Comparison of ENCODE assay signal across 7 mouse cellular contexts in the genomic region with DNA sequence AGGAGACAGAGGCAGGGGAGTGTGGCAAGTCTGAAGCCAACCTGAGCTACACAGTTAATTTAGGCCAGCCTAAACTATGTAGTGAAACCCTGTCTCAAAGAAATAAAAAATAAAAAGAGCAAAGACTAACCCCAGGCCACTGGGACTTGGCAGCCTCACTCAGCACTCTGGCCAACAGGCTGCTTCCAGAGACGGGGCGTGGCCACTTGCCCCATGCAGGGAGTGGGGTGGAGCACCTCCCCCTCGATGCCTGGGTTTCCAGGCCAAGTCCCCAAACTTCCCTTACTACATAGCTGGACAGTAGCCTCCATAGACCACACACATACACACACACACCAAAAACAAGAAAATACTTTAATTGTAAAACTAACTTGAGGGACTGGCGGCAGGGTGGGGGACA. TPM values are rescaled to one million over a fixed set of nuclear protein-coding genes. Genes with fewer than 3 reads are reported as not detected.
DNase-seq lines count a peak whose midpoint lies in the region; ATAC-seq lines count a peak whose summit lies in the region.

No protein-coding gene starts in this region.

- H3K27me3 ChIP-seq in neural tube, embryonic 13.5 days: no peaks in the 10 kb centered on the region
- H3K27me3 ChIP-seq in neural tube, embryonic 15.5 days (replicated peaks): no peaks in the 10 kb centered on the region

- H3K9ac ChIP-seq in neural tube, embryonic 13.5 days: 0 out of 2 replicates have a peak overlapping the region, but pooled peaks have one; percentile 26
- no peak overlapping the region for H3K9ac ChIP-seq in neural tube, embryonic 15.5 days (replicated peaks)

- 59% methylated on average over 4 of the region's 4 CpGs for WGBS in neural tube, embryonic 13.5 days
- WGBS in neural tube, embryonic 15.5 days: 58% methylated on average over 4 of the region's 4 CpGs

- no peak for ATAC-seq in neural tube, embryonic 13.5 days (ENCODE audit: low read depth)
- ATAC-seq in neural tube, embryonic 15.5 days (ENCODE audit: low FRiP score): no peak

- H3K36me3 ChIP-seq in neural tube, embryonic 13.5 days: peaks cover 46% of the 10 kb centered on the region
- H3K36me3 ChIP-seq in neural tube, embryonic 15.5 days: peaks cover 24% of the 10 kb centered on the region

- no peak overlapping the region for H3K27ac ChIP-seq in neural tube, embryonic 13.5 days (replicated peaks)
- no peak overlapping the region for H3K27ac ChIP-seq in neural tube, embryonic 15.5 days (replicated peaks)

- H3K4me2 ChIP-seq in neural tube, embryonic 13.5 days: no peak overlapping the region
- no peak overlapping the region for H3K4me2 ChIP-seq in neural tube, embryonic 15.5 days

- DNase-seq in gastrocnemius, adult 18-20 months (ENCODE audit: low spot score): peak; percentile 70
- DNase-seq in kidney, adult 8-10 months: peak; percentile 78 to 80
- peak; percentile 59 for DNase-seq in skeletal muscle tissue, adult 2 months (ENCODE audit: low read depth, low spot score)
- no peak for DNase-seq in embryo, embryonic 10.5 days (ENCODE audit: low spot score)
- no peak for DNase-seq in frontal cortex, adult 2 months (ENCODE audit: extremely low spot score in 1 of 2, low spot score in 1 of 2)

- 0 out of 2 replicates have a peak, but pooled peaks cover 7% of the 10 kb centered on the region for H3K4me1 ChIP-seq in neural tube, embryonic 13.5 days (replicated peaks)
- H3K4me1 ChIP-seq in neural tube, embryonic 15.5 days: 0 out of 2 replicates have a peak, but pooled peaks cover 3% of the 10 kb centered on the region

- no peaks in the 10 kb centered on the region for H3K9me3 ChIP-seq in neural tube, embryonic 13.5 days
- no peaks in the 10 kb centered on the region for H3K9me3 ChIP-seq in neural tube, embryonic 15.5 days (replicated peaks)

- no peak overlapping the region for H3K4me3 ChIP-seq in neural tube, embryonic 13.5 days
- no peak overlapping the region for H3K4me3 ChIP-seq in neural tube, embryonic 15.5 days (replicated peaks)

RNA-seq across cellular contexts. Expression of a gene that starts 11.4 kb away (rescaled TPM):
- polyA plus RNA-seq in neural tube, embryonic 13.5 days (2015; fragmentation: Nextera tagmentation; extraction: Ambion mirVana): not detected in 2 replicates
- 0.31 and 0.36 TPM in 2 replicates for polyA plus RNA-seq in neural tube, embryonic 15.5 days (2015; fragmentation: Nextera tagmentation; extraction: Ambion mirVana)
- total RNA-seq in gastrocnemius, adult 18-20 months (2021): not detected
- polyA plus RNA-seq in frontal cortex, adult 2 months (2012; rRNA removed): 1.1 and 2.1 TPM in 2 replicates

RNA-seq across cellular contexts. Expression of a gene that starts 17.8 kb away (rescaled TPM):
- polyA plus RNA-seq in neural tube, embryonic 13.5 days (2015; fragmentation: Nextera tagmentation; extraction: Ambion mirVana): not detected in 2 replicates
- polyA plus RNA-seq in neural tube, embryonic 15.5 days (2015; fragmentation: Nextera tagmentation; extraction: Ambion mirVana): 1.3 TPM in 1 of 2 replicates, not detected in the other
- not detected for total RNA-seq in gastrocnemius, adult 18-20 months (2021)
- 0.40 TPM in 1 of 2 replicates, not detected in the other for polyA plus RNA-seq in frontal cortex, adult 2 months (2012; rRNA removed)

RNA-seq across cellular contexts. Expression of a gene that starts 35.9 kb away (rescaled TPM):
- not detected in 2 replicates for polyA plus RNA-seq in neural tube, embryonic 13.5 days (2015; fragmentation: Nextera tagmentation; extraction: Ambion mirVana)
- polyA plus RNA-seq in neural tube, embryonic 15.5 days (2015; fragmentation: Nextera tagmentation; extraction: Ambion mirVana): not detected in 2 replicates
- total RNA-seq in gastrocnemius, adult 18-20 months (2021): not detected
- not detected in 2 replicates for polyA plus RNA-seq in frontal cortex, adult 2 months (2012; rRNA removed)

RNA-seq across cellular contexts. Expression of a gene that starts 39.5 kb away (rescaled TPM):
- 25.6 and 26.9 TPM in 2 replicates for polyA plus RNA-seq in neural tube, embryonic 13.5 days (2015; fragmentation: Nextera tagmentation; extraction: Ambion mirVana)
- polyA plus RNA-seq in neural tube, embryonic 15.5 days (2015; fragmentation: Nextera tagmentation; extraction: Ambion mirVana): 20.3 and 22.8 TPM in 2 replicates
- 10 to 100 TPM; 13.8 to 15.2 TPM for total RNA-seq in gastrocnemius, adult 18-20 months (2021)
- 62.4 and 66.9 TPM in 2 replicates for polyA plus RNA-seq in frontal cortex, adult 2 months (2012; rRNA removed)

RNA-seq across cellular contexts. Expression of a gene that starts 39.5 kb away (rescaled TPM):
- polyA plus RNA-seq in neural tube, embryonic 13.5 days (2015; fragmentation: Nextera tagmentation; extraction: Ambion mirVana): 20.1 and 20.2 TPM in 2 replicates
- 16.0 and 23.1 TPM in 2 replicates for polyA plus RNA-seq in neural tube, embryonic 15.5 days (2015; fragmentation: Nextera tagmentation; extraction: Ambion mirVana)
- 1 to 10 TPM; 2.2 to 3.8 TPM for total RNA-seq in gastrocnemius, adult 18-20 months (2021)
- 8.7 and 8.8 TPM in 2 replicates for polyA plus RNA-seq in frontal cortex, adult 2 months (2012; rRNA removed)

Comparison
In these comparisons a context has a peak if more than half of its experiments do, and no peak if none do; other contexts are left out.
1. DNase-seq: peak in gastrocnemius, adult 18-20 months (single experiment), kidney, adult 8-10 months (2 of 2) and skeletal muscle tissue, adult 2 months (single experiment); none in embryo, embryonic 10.5 days (single experiment) and frontal cortex, adult 2 months (0 of 2).